8 mouse cellular contexts compared by ENCODE assay signal in the genomic region with DNA sequence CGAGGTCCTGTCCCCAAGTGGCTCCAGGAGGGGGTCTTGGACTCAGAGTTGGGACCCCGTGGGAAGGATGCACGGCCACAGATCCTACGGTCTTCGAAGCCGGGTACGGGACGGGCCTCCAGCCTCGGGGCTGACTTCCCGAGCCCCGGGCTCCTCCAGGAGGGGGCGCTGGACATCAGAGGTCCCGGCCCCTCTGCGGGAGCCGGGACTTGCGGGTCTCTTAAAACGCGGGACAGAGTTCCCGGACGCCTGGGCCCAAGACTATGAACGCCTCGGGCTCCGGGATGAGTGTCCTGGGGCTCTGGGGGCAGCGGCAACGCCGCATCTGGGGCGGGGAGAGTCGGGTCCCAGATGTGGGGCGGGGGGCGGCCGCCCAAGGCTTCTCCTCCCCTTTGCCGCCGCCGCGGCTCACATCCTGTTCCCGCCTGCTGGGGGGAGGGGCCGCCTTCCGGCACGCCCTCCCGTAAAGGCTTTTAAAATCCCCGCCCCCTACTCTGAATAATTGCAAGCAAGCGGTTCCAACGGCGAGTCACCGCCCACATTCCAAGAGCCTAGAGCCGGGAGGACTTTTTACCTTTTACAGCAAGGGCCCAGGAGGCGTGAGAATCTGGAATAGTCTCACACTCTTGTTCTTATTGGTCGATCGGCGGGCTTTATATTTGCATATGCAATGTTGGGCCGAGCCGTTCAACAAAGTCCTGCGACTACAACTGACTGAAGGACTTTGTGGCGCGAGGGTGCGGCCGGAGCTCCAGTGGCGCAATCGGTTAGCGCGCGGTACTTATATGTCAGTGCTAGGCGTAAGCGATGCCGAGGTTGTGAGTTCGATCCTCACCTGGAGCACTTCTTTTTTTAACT. TPM values are rescaled to one million over a fixed set of nuclear protein-coding genes. Genes with fewer than 3 reads are reported as not detected.
A peak's percentile ranks its signal among the peaks of the same experiment; 100 is the strongest.
DNase-seq lines count a peak whose midpoint lies in the region; ATAC-seq and TF ChIP-seq lines count a peak whose summit lies in the region.

A gene (minus strand): TSS at position 349 of the 858 bp plus-strand sequence.

- H3K9me3 ChIP-seq in megakaryocyte, embryonic 14.5 days: no peaks in the 10 kb centered on the region

- peaks cover 32% of the 10 kb centered on the region for H3K27me3 ChIP-seq in megakaryocyte, embryonic 14.5 days (replicated peaks)

- peaks cover 36% of the 10 kb centered on the region for H3K36me3 ChIP-seq in megakaryocyte, embryonic 14.5 days (replicated peaks; ENCODE audit: low read length)

- peak; percentile 95 to 97 for DNase-seq in gastrocnemius, adult 8-10 months (ENCODE audit: low spot score in 2 of 2)
- DNase-seq in hindlimb bud, embryonic 11.5 days (ENCODE audit: extremely low spot score, low read depth, low spot score): peak; percentile 96
- peak; percentile 93 to 98 for DNase-seq in left cerebral cortex, adult 8-10 months (ENCODE audit: low spot score in 2 of 2)
- peak; percentile 96 for DNase-seq in right cerebral cortex, postnatal 10 days (ENCODE audit: low spot score in 2 of 2)
- peak; percentile 99 for DNase-seq in urinary bladder, postnatal 25 days (ENCODE audit: low spot score)

- 0 out of 2 replicates have a peak, but pooled peaks have one; percentile 17 for TF ChIP-seq POLR2A in cortical plate, adult 2 months (IDR thresholded peaks at IDR 0.05; ENCODE audit: extremely low read depth, insufficient read depth, low read length)

- no peaks in the 10 kb centered on the region; the same call in 1 of the 2 replicates for H3K4me1 ChIP-seq in cortical plate, adult 2 months (ENCODE audit: control insufficient read depth, insufficient read depth, low read length)
- H3K4me1 ChIP-seq in megakaryocyte, embryonic 14.5 days: peaks cover 70% of the 10 kb centered on the region

- ATAC-seq in activated CD4-positive, CD25-positive, alpha-beta regulatory T cell, adult 4 months: peak; percentile 54

- no peak for TF ChIP-seq CTCF in cortical plate, adult 2 months (IDR thresholded peaks at IDR 0.05; ENCODE audit: extremely low read depth, insufficient read depth, low read length)

- peak within 1 kb of the TSS; percentile 51; the same call in 1 of the 2 replicates for H3K27ac ChIP-seq in cortical plate, adult 2 months (ENCODE audit: insufficient read depth, low read length)

- H3K4me3 ChIP-seq in cortical plate, adult 2 months (ENCODE audit: insufficient read depth, low read length): peak within 1 kb of the TSS; percentile 26
- peak within 1 kb of the TSS; percentile 94 for H3K4me3 ChIP-seq in megakaryocyte, embryonic 14.5 days (replicated peaks)

RNA-seq across cellular contexts. Expression of the gene that starts here (rescaled TPM):
- 10 to 100 TPM; 61.5 to 70.3 TPM for polyA plus RNA-seq in activated CD4-positive, CD25-positive, alpha-beta regulatory T cell, adult 4 months (2017; shearing (Covaris generic))
- 3.5 and 4.2 TPM in 2 replicates for polyA plus RNA-seq in cortical plate, adult 2 months (2012; rRNA removed)
- total RNA-seq in gastrocnemius, adult 8-10 months (2022): 1 to 10 TPM; 2.0 to 3.3 (median 2.6) TPM
- total RNA-seq in left cerebral cortex, adult 8-10 months (2022): 1 to 10 TPM; 6.2 to 8.4 (median 8.0) TPM
- polyA plus RNA-seq in megakaryocyte, embryonic 14.5 days (2012; ENCODE audit: insufficient read depth, low replicate concordance): 13.5 and 26.9 TPM in 2 replicates

Comparison
In these comparisons a context has a peak if more than half of its experiments do, and no peak if none do; other contexts are left out.
1. Peak in every context shown above with its lines: DNase-seq, ATAC-seq, H3K4me3 ChIP-seq and H3K27ac ChIP-seq.